24 mouse cellular contexts compared by ENCODE assay signal in genomic region chr5:77481811-77482210, GRCm38 (mm10).
DNase-seq lines count a peak whose midpoint lies in the region; ATAC-seq lines count a peak whose summit lies in the region.
"Had no signal": no experiment of that assay in that cellular context is flagged by ENCODE, and none has a peak within 500 bp of the region (broad histone marks: within the 10 kb centered on the region; RNA-seq: fewer than 3 reads in every experiment).

No protein-coding gene starts in this region.

- no peaks in the 10 kb centered on the region for H3K36me3 ChIP-seq in forebrain, embryonic 16.5 days (ENCODE audit: control insufficient read depth, insufficient read depth)
- H3K36me3 ChIP-seq: G1E had no signal

- no peak overlapping the region for H3K27ac ChIP-seq in forebrain, embryonic 16.5 days (ENCODE audit: low read length)

- no peak overlapping the region for H3K9ac ChIP-seq in forebrain, embryonic 16.5 days (replicated peaks; ENCODE audit: low read depth, low read length)

- H3K27me3 ChIP-seq in forebrain, embryonic 16.5 days (replicated peaks; ENCODE audit: control insufficient read depth, insufficient read depth, low read length), result no peaks in the 10 kb centered on the region
- H3K27me3 ChIP-seq: CH12.LX, Patski had no signal

- intact Hi-C loops in left cerebral cortex, postnatal 36 days (cut with DNase I), result no loop called here

- no peaks in the 10 kb centered on the region for H3K4me1 ChIP-seq in forebrain, embryonic 16.5 days (replicated peaks; ENCODE audit: control insufficient read depth, insufficient read depth, low read length)

- H3K4me2 ChIP-seq in forebrain, embryonic 16.5 days (ENCODE audit: low read length), result no peak overlapping the region

- WGBS in forebrain, embryonic 16.5 days, result 45% methylated on average over 1 of the region's 1 CpGs

- no peak overlapping the region for H3K4me3 ChIP-seq in forebrain, embryonic 16.5 days (replicated peaks; ENCODE audit: low read length)

- H3K9me3 ChIP-seq in forebrain, embryonic 16.5 days (ENCODE audit: control insufficient read depth, low read length), result no peaks in the 10 kb centered on the region

- DNase-seq in ES-CJ7 (ENCODE audit: low read depth, low spot score), result peak; percentile 51
- DNase-seq in R1 (ENCODE audit: low read depth, low spot score), result peak; percentile 56
- peak; percentile 30 for DNase-seq in ZHBTc4 (ENCODE audit: low read depth, low spot score)
- DNase-seq in left cerebral cortex, postnatal 36 days (ENCODE audit: low spot score in 2 of 2), result no peak
- DNase-seq in ovary, postnatal 36 days (ENCODE audit: low spot score), result no peak
- DNase-seq: adrenal gland, adult 2 months; adrenal gland, adult 8-10 months; adrenal gland, postnatal 10 days; adrenal gland, postnatal 14 days; adrenal gland, postnatal 25 days; adrenal gland, postnatal 36 days; B cell, adult 2 months; cerebellum, adult 11 months; cerebellum, adult 11-12 months; cerebellum, adult 18-20 months; cerebellum, adult 2 months; cerebellum, adult 8-10 months; cerebellum, adult 9-10 months had no signal

- no peak for ATAC-seq in forebrain, embryonic 16.5 days
- ATAC-seq: activated CD4-positive, CD25-positive, alpha-beta regulatory T cell, adult 4 months; CD4-positive, CD25-positive, alpha-beta regulatory T cell, adult 4 months; Patski had no signal

Comparison
In these comparisons a context has a peak if more than half of its experiments do, and no peak if none do; other contexts are left out.
1. DNase-seq: peak in ES-CJ7 (single experiment), R1 (single experiment) and ZHBTc4 (single experiment); none in left cerebral cortex, postnatal 36 days (0 of 2) and ovary, postnatal 36 days (single experiment).